Mouse (Mus musculus) CH12.LX (cell line): ENCODE data around the gene Pde9a.

Experiments used
- MAX ChIP-seq: IDR thresholded peaks from 2 replicates; pipeline ENCODE4 v1.6.1; 2011; ENCODE audit warnings: low read length, improper control_type of control experiment
- MAZ ChIP-seq: IDR thresholded peaks from 2 replicates; pipeline ENCODE4 v1.6.1; 2012; ENCODE audit warnings: low read depth, mild to moderate bottlenecking, inconsistent platforms, low read length, improper control_type of control experiment, moderate library complexity
- NRF1 ChIP-seq: IDR thresholded peaks from 2 replicates; pipeline ENCODE4 v1.6.1; 2014; ENCODE audit warnings: low read depth, mild to moderate bottlenecking, inconsistent platforms, low read length, improper control_type of control experiment, moderate library complexity
- PAX5 ChIP-seq: IDR thresholded peaks from 2 replicates; pipeline ENCODE4 v1.6.1; 2012; ENCODE audit warnings: low read length, inconsistent platforms, mixed read lengths
- POLR2A ChIP-seq: IDR thresholded peaks from 2 replicates; pipeline ENCODE4 v1.6.1; 2011; ENCODE audit warnings: low read depth, mild to moderate bottlenecking, improper control_type of control experiment, low read length
- SIN3A ChIP-seq: IDR thresholded peaks from 2 replicates; pipeline ENCODE4 v1.6.1; 2012; ENCODE audit warnings: low read length, improper control_type of control experiment, inconsistent platforms
- ZKSCAN1 ChIP-seq: IDR thresholded peaks from 2 replicates; pipeline ENCODE4 v1.6.1; 2012; ENCODE audit warnings: low read depth, inconsistent platforms, low read length, improper control_type of control experiment, borderline replicate concordance

DNA sequence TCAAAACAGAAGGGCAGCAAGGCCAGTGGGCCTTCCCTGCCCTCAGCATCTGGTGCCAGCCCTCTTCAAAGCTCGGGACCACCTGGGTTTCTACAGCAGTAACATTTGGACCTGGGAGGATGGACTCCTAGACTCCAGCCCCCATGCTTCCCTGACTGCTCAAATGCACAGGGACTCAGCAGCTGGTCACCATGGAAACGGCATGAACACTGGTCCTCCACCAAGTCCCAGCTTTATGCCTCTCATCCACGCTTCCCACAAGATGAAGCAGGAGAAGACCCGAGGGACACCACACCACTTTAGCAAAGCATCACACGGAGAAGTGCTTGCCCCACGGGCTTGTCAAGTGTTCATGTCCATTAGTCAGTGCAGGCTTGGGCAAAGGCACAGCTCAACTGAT, 43.8 kb upstream of the Pde9a start:
- TF ChIP-seq NRF1 (no peak), PAX5 (no peak), SIN3A (no peak), MAZ (no peak), ZKSCAN1 (no peak), MAX (no peak), POLR2A (no peak)
